Mouse (Mus musculus) liver, embryonic 16.5 days (tissue): ENCODE data around the gene Ttk. TPM values are rescaled to one million over a fixed set of nuclear protein-coding genes. Genes with fewer than 3 reads are reported as not detected.

ENCODE experiments used
- ATAC-seq: fragments of 200-750 bp; cut with Nextera tagmentation; 2 replicates; pipeline ENCODE4 v1.8.0; 2017; ENCODE audit warnings: low read depth, mild to moderate bottlenecking, moderate number of reproducible peaks, moderate library complexity
- H3K27ac ChIP-seq: fragments of 300-500 bp; sonication (generic); 2 replicates; pipeline ENCODE4 v1.5.1; 2014; ENCODE audit warnings: mild to moderate bottlenecking, low read length
- H3K27me3 ChIP-seq: fragments of 300-500 bp; sonication (generic); 2 replicates; pipeline ENCODE4 v1.6.1; 2014; ENCODE audit warnings: low read depth, low read length, mixed read lengths; ENCODE audit not compliant: control insufficient read depth, insufficient read depth
- H3K36me3 ChIP-seq: fragments of 300-500 bp; sonication (generic); 2 replicates; pipeline ENCODE4 v1.6.1; 2014; ENCODE audit warnings: mild to moderate bottlenecking; ENCODE audit not compliant: control insufficient read depth, insufficient read depth
- H3K4me1 ChIP-seq: fragments of 300-500 bp; sonication (generic); 2 replicates; pipeline ENCODE4 v1.6.1; 2014; ENCODE audit warnings: low read depth, low read length, mixed read lengths; ENCODE audit not compliant: control insufficient read depth
- H3K4me2 ChIP-seq: fragments of 300-500 bp; sonication (generic); 2 replicates; pipeline ENCODE4 v1.6.1; 2014; ENCODE audit warnings: low read depth, low read length, mixed read lengths
- H3K4me3 ChIP-seq: fragments of 300-500 bp; sonication (generic); 2 replicates; pipeline ENCODE4 v1.5.1; 2014; ENCODE audit warnings: low read depth, mild to moderate bottlenecking, low read length
- H3K9ac ChIP-seq: fragments of 300-500 bp; sonication (generic); 2 replicates; pipeline ENCODE4 v1.6.1; 2014; ENCODE audit warnings: low read depth, low read length
- H3K9me3 ChIP-seq: fragments of 300-500 bp; sonication (generic); replicated peaks from 2 replicates; pipeline ENCODE4 v1.6.1; 2016; ENCODE audit warnings: low read length; ENCODE audit not compliant: control insufficient read depth
- WGBS: fragments of 180-500 bp; shearing (Covaris S2); extraction: QIAGEN DNeasy Blood & Tissue Kit; methylation state at CpG from one replicate; pipeline ENCODE4 v1.1.7; 2014; ENCODE audit not compliant: insufficient replicate concordance; 5-methylcytosine and 5-hydroxymethylcytosine counted together
- polyA plus RNA-seq: library from polyadenylated mRNA; unstranded; fragments of >200 nt; fragmentation: Nextera tagmentation; extraction: Ambion mirVana; gene quantifications from 2 replicates; pipeline ENCODE4 v1.2.1, GENCODE M21; 2015

Gene Ttk
- polyA plus RNA-seq, 1 experiment from 2014 or later, result 16.5 TPM

GRCm38 (mm10) chr9:83910926-83911325 lies 76.4 kb downstream of the Ttk start:
- ATAC-seq, result no peak
- H3K36me3 ChIP-seq, result no peaks in the 10 kb centered on the region
- no peaks in the 10 kb centered on the region for H3K27me3 ChIP-seq
- no peaks in the 10 kb centered on the region for H3K9me3 ChIP-seq
- H3K9ac ChIP-seq, result no peak overlapping the region
- no peak overlapping the region for H3K4me3 ChIP-seq
- no peak overlapping the region for H3K4me2 ChIP-seq
- H3K4me1 ChIP-seq, result no peaks in the 10 kb centered on the region
- WGBS, result 64% methylated on average over 2 of the region's 2 CpGs
- no peak overlapping the region for H3K27ac ChIP-seq

Other genes with a start within 250 kb of the Ttk start
- 0.04 and 0.25 TPM in 2 replicates for gene Elovl4, start 28.4 kb upstream of the Ttk start, polyA plus RNA-seq
- gene Bckdhb, start 90.5 kb downstream of the Ttk start, polyA plus RNA-seq, result 43.3 and 43.9 TPM in 2 replicates